Mouse (Mus musculus) cerebellum, adult 11-12 months (tissue): Measurements from ENCODE around the gene Scn8a.
"Not testable (repeated sequence)": the region's sequence is repeated elsewhere in the genome, so short reads cannot be mapped to it uniquely, and the experiment has no call there.

Source experiments
- DNase-seq: peaks from one replicate; pipeline ENCODE4 v3.0.0; 2022

The Scn8a gene

GRCm38 (mm10) chr15:100869558-100869957 lies at the start of gene Scn8a:
Scn8a (plus strand) TSS chr15:100869858.
- DNase-seq = no peak

- DNase-seq = no peak
These were observed 47.8 kb upstream of the Scn8a start for GRCm38 (mm10) chr15:100821824-100822223.

GRCm38 (mm10) chr15:100822370-100822769 lies 47.3 kb upstream of the Scn8a start:
- DNase-seq = not testable (repeated sequence)

GRCm38 (mm10) chr15:100825249-100825856 lies 44.3 kb upstream of the Scn8a start:
- DNase-seq = no peak

DNA sequence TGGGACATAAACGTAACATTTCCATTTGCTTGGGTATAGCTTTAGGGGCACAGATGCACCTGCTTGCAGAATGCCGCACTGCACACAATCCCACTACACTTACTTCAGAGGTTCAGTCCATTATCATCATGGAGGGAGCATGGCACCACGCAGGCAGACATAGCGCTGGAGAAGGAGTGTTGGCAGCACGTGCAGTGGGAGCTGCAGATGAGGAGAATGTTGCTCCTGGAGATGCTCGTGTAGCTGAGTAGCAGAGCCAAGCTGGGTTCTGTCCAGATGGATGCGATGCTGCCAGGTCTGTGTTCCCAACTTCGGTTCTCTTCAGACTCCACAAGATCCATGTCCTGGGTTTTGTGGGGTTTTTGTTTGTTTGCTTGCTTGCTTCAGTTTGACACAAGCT lies 43.6 kb upstream of the Scn8a start:
- DNase-seq = no peak

DNA sequence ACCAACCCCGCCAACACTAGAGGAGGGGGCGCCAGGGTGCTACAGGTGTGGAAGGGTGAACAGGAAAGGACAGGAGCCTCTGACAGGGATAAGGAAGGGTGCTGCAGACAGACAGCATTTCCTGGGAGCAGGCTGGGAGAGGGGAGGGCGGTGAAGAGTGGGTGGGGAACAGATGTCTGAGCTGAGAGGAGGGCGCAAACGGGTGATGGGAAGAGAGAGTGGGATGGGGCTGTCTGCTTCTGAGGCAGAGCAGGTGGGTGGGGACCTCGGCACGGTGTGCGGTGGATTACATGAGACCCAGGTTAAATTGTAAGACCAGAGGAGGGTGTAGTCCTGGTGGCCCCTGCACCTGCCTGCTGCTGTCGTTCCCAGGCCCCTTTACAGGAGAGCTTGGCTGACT lies 39.9 kb upstream of the Scn8a start:
- no peak for DNase-seq

GRCm38 (mm10) chr15:100830682-100831081 lies 39.0 kb upstream of the Scn8a start:
- DNase-seq = no peak

GRCm38 (mm10) chr15:100832144-100832543 lies 37.5 kb upstream of the Scn8a start:
- no peak for DNase-seq

DNA sequence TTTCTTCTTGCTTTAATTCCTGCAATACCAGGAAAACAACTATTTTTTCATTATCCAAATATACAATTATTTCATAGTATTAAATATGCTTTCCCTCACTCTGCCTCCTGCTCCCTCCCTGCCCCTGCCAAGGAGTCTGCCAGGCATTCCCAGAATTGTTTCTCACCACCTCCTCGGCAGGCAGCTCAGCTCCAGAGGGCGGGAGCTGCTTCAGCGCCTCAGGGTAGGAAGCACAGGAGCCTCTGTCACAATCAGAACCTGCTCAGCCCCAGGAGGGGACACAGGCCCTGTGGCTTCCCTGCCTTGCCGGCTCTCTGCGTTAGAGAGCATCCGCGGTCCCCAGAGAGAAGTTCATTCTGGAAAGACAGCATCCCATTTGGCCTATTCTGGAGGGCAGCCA lies 36.9 kb upstream of the Scn8a start:
- DNase-seq = no peak

- DNase-seq = no peak
These were observed 32.9 kb upstream of the Scn8a start for GRCm38 (mm10) chr15:100836729-100837128.

GRCm38 (mm10) chr15:100838607-100839207 lies 31.0 kb upstream of the Scn8a start:
- peak; percentile 77 for DNase-seq

GRCm38 (mm10) chr15:100844336-100844735 lies 25.3 kb upstream of the Scn8a start:
- DNase-seq = no peak

DNA sequence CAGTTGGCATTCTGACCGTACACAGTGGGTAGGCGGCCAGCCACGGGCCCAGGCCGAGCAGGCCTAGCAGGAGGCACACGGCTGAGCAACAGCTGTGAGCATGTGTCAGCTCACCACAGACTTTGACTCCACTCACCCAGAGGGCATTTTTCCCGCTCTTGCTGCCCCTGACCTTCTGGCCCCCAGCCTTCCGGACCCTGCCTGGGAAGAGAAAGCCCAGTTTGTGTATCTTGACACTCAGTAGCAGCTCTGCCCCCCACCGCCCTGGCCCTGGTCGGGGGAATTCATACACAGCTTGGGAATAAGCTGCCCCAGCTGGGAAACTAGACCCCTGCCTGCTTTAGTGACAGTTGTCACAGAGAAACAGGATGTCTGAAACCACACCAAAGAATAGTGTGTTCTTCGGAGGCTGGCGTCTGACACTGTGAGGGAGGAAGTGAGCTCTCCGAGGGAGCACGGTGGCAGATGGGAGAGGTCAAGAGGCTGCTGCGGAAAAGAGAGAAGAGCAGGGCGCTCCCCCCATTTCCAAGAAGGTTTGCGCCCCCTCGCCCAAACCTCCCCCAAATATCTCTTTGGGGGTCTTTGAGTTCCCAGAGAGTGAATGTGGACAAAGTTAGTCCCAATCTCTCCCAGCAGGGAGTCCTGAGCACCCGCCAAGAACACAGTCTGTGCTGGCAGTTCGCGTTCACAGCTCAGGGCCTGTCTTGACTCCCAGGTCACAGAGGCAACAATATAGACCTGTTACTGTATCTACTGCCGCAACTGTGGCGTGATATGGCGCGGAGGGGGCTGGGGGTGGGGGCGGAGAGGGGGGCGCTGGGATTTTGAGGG lies 24.4 kb upstream of the Scn8a start:
- peak; percentile 48 for DNase-seq

GRCm38 (mm10) chr15:100847193-100847592 lies 22.5 kb upstream of the Scn8a start:
- no peak for DNase-seq

DNA sequence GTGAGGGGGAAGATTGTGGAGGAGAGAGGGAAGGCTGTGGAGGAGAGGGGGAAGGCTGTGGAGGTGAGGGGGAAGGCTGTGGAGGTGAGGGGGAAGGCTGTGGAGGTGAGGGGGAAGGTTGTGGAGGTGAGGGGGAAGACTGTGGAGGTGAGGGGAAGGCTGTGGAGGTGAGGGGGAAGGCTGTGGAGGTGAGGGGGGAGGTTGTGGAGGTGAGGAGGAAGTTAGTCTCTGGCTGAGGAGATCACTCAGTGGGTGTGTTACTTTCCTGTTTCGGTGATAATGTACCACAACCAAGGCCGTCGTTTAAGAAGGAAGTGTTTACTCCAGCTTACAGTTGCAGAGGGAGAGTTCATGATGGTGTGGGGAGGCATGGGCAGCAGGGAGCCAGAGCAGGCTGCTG lies 12.1 kb upstream of the Scn8a start:
- no peak for DNase-seq

GRCm38 (mm10) chr15:100860856-100861255 lies 8.8 kb upstream of the Scn8a start:
- no peak for DNase-seq

GRCm38 (mm10) chr15:100865556-100865955 lies 4.1 kb upstream of the Scn8a start:
- DNase-seq = no peak

DNA sequence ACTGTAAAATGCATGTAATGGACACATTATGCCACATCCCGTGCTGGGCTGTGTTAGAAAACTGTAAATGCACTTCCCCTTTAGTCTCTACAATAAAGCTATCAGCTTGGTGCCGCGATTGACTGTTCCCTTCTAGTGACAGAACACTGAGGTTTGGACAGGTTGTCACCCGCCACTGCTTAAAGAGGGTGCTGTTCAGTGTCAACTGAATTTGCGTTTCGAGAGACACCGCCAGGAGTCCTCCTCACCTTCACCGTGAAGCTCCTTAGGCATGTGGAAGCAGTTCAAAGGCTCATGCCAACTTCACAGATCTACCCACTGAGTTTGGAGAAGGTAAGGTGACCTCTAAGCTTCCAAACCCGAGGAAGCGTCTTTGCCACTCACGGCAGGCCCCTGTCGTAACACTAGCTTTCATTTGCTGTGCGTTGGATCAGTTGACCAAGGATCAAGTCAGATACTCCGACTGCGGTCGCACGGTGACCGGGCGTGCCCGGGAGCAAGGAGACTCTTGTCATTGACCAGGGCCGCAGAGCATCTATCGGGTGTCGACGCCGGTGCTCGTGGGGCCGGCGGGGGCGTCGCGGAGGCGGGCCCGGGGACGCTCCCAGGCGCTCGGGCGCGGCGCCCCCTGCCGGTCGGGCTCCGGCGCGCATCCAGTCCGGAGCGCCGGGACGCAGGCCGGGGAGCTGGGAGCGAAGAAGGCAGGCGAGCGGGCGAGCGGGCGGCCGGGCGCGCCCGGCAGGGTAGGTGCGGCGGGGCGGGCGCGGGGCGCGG lies 530 bp downstream of the Scn8a start:
- peak; percentile 89 for DNase-seq

DNA sequence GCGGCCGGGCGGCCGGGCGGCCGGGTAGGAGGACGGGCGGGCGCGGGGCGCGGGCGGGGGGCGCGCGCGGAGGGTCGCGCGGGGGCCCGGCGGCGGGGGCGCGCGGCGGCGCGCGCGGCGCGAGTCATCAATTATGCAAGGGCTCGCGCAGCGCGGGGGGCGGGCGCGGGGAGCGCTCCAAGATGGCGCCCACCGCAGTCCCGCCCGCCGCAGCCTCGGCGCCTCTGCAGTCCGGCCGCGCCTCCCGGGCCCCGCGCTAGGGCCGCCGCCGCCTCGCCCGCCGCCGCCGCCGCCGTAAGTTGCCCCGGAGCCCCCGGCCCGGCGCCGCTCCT lies 1.1 kb downstream of the Scn8a start:
- DNase-seq = peak; percentile 71

DNA sequence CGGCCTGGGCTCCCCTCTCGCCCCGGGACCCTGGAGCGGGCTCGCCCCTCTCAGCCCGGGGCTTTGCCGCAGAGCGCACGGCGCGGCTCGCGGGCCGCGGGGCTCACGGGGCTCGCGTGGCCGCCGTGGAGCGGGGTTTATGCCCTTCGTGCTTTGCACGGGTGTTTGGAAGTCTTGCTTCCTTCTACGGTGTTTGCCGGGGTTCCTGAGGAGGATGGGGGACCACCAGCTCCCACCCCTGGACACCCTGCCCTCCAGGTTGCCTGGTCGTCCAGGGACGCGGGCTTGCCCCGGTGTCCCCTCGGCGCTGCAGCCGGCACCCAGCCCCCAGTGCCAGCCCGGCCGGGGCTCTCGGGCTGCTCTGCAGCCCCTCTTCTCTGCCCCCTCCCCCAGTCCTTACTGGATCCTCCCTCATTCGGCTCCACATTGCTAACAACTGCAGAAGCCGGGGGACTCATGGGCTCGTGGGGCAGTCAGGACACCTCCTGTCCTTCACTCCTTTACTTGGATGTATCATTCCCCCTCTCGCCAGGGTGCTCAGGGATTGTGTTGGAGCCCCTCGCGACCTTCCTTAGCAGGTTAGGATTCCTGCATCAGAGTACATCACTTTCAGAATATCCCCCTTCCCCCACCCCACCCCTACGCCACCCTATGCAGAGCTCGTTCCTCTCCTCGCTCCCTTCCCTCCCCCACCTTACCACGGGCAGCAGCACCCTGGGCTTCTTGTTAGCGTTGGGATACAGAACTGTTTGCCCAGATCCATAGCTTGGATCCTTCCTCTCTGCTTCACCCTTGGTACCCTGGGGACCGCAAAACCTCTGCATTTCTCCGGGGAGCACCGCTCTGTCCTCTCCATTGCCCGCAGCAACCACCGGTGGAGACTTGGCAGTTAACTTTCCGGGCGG lies 1.7 kb downstream of the Scn8a start:
- peak; percentile 65 for DNase-seq

DNA sequence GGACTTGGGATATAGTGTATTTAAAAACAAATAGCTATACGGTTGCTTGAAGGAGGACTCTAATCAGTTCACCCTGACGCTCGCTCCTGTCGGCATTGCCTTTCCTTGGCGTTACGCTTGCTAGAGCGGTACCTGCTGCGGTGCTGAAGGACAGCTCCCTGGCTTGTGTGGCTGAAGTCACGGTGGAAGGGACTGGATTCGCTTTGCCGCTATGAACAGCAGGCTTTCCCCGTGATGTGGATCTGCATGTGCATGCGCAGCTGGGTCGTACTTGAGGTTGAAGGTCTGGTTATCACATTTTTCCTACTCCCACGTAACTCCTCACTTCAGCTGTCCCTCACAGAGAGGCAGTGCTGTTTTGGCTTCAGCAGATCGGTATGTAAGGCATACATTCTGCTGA lies 3.5 kb downstream of the Scn8a start:
- no peak for DNase-seq

GRCm38 (mm10) chr15:100879073-100879472 lies 9.4 kb downstream of the Scn8a start:
- DNase-seq = no peak
